Mouse (Mus musculus) G1E (cell line): Measurements from ENCODE around the gene Rac2.

Source experiments
- CTCF ChIP-seq: IDR thresholded peaks from 2 replicates; pipeline ENCODE4 v1.5.1; 2012; ENCODE audit warnings: low read depth, low read length, inconsistent platforms, mixed read lengths
- GATA1 ChIP-seq: IDR thresholded peaks from 2 replicates; pipeline ENCODE4 v1.6.1; 2012; ENCODE audit warnings: borderline replicate concordance, low read length, inconsistent platforms, mixed read lengths
- GATA2 ChIP-seq: IDR thresholded peaks from 2 replicates; pipeline ENCODE4 v1.6.1; 2012; ENCODE audit warnings: low read depth, low read length, inconsistent platforms, borderline replicate concordance
- POLR2AphosphoS5 ChIP-seq: IDR thresholded peaks from 2 replicates; pipeline ENCODE4 v1.6.1; 2012; ENCODE audit warnings: low read depth, low read length, inconsistent platforms; ENCODE audit not compliant: insufficient replicate concordance
- TAL1 ChIP-seq: conservative IDR thresholded peaks from 2 replicates; pipeline ENCODE4 v1.6.1; 2012; ENCODE audit warnings: low read depth, low read length, inconsistent platforms, mixed read lengths

DNA sequence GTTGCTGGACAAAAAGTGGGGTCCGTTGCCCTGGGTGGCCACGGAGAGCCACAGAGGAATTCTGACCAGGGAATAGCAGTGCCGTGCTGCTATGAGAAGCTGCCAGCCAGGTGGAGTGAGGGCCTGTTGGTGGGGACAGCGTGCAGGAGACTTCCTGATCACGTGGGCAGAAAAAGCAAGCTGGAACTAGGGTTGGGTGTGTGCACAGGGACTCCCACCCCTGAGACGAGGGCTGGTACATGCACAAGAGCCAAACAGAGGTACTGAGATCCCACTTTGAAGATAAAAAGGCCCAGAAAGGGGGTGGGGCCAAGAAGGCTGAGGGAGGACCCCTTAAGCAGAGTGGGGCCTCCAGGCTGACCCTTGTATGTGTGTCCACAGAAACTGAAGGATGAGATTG, 31.7 kb upstream of the Rac2 start:
- TF ChIP-seq TAL1 = no peak
- TF ChIP-seq CTCF = no peak
- TF ChIP-seq GATA1 = no peak
- TF ChIP-seq GATA2 = no peak
- TF ChIP-seq POLR2AphosphoS5 = no peak
